ENCODE assay signal across 27 mouse cellular contexts in genomic region chr1:185460096-185460495, GRCm38 (mm10). TPM values are rescaled to one million over a fixed set of nuclear protein-coding genes. Genes with fewer than 3 reads are reported as not detected.
A peak's percentile ranks its signal among the peaks of the same experiment; 100 is the strongest.
DNase-seq lines count a peak whose midpoint lies in the region; ATAC-seq and TF ChIP-seq lines count a peak whose summit lies in the region.
"Had no signal": no experiment of that assay in that cellular context is flagged by ENCODE, and none has a peak within 500 bp of the region (broad histone marks: within the 10 kb centered on the region; RNA-seq: fewer than 3 reads in every experiment).

No protein-coding gene starts in this region.

- 83% methylated on average over 5 of the region's 5 CpGs for WGBS in heart, embryonic 11.5 days (ENCODE audit: insufficient replicate concordance)
- WGBS in liver, embryonic 16.5 days (ENCODE audit: insufficient replicate concordance) = 88% methylated on average over 5 of the region's 5 CpGs

- no peaks in the 10 kb centered on the region for H3K9me3 ChIP-seq in heart, embryonic 11.5 days (replicated peaks; ENCODE audit: control insufficient read depth, low read length)
- no peaks in the 10 kb centered on the region for H3K9me3 ChIP-seq in liver, embryonic 16.5 days (replicated peaks; ENCODE audit: control insufficient read depth, low read length)
- H3K9me3 ChIP-seq: embryonic facial prominence, embryonic 12.5 days; stomach, embryonic 15.5 days had no signal

- no peak overlapping the region for H3K27ac ChIP-seq in heart, embryonic 11.5 days (ENCODE audit: low read depth, low read length)
- peak overlapping the region; percentile 47 for H3K27ac ChIP-seq in liver, embryonic 16.5 days (ENCODE audit: low read length)
- H3K27ac ChIP-seq in layer of hippocampus, adult 2 months = no peak overlapping the region
- H3K27ac ChIP-seq: embryonic facial prominence, embryonic 12.5 days; stomach, embryonic 15.5 days had no signal

- no peak for DNase-seq in heart, postnatal 4 days
- DNase-seq in ES-CJ7 (ENCODE audit: low read depth, low spot score) = peak; percentile 64
- peak; percentile 57 for DNase-seq in ZHBTc4 (ENCODE audit: low read depth, low spot score)
- DNase-seq in layer of hippocampus, adult 2 months (ENCODE audit: low spot score in 2 of 2) = no peak
- no peak for DNase-seq in embryo, embryonic 11 days
- DNase-seq: adrenal gland, postnatal 10 days; cerebellum, adult 11 months; cerebellum, adult 9-10 months; cerebellum, postnatal 36 days; gastrocnemius, postnatal 14 days; heart, postnatal 10 days; kidney, adult 9 months; kidney, postnatal 10 days; lung, postnatal 36 days; right cerebral cortex, postnatal 25 days; thymus, postnatal 14 days had no signal

- H3K4me2 ChIP-seq in heart, embryonic 11.5 days = peak overlapping the region; percentile 40
- H3K4me2 ChIP-seq in liver, embryonic 16.5 days (ENCODE audit: low read depth, low read length) = peak overlapping the region; percentile 62
- H3K4me2 ChIP-seq: embryonic facial prominence, embryonic 12.5 days; midbrain, embryonic 11.5 days; stomach, embryonic 15.5 days had no signal

- TF ChIP-seq CTCF in layer of hippocampus, adult 2 months (conservative IDR thresholded peaks at IDR 0.05) = no peak

- H3K9ac ChIP-seq in heart, embryonic 11.5 days (ENCODE audit: low read depth, low read length) = 0 out of 2 replicates have a peak overlapping the region, but pooled peaks have one; percentile 17
- peak overlapping the region; percentile 22 for H3K9ac ChIP-seq in liver, embryonic 16.5 days (ENCODE audit: low read depth, low read length)
- H3K9ac ChIP-seq: embryonic facial prominence, embryonic 12.5 days; stomach, embryonic 15.5 days had no signal

- H3K27me3 ChIP-seq in heart, embryonic 11.5 days (ENCODE audit: control insufficient read depth, insufficient read depth, low read length) = peaks cover 23% of the 10 kb centered on the region
- H3K27me3 ChIP-seq in liver, embryonic 16.5 days (ENCODE audit: control insufficient read depth, insufficient read depth, low read depth, low read length) = no peaks in the 10 kb centered on the region

- ATAC-seq in heart, embryonic 11.5 days (replicated peaks; ENCODE audit: insufficient number of reproducible peaks, low FRiP score, low TSS enrichment) = no peak
- no peak for ATAC-seq in liver, embryonic 16.5 days (ENCODE audit: low read depth)
- ATAC-seq: hindbrain, embryonic 16.5 days; intestine, postnatal 0 days; midbrain, embryonic 16.5 days had no signal

- H3K36me3 ChIP-seq in heart, embryonic 11.5 days (ENCODE audit: control insufficient read depth, insufficient read depth, low read length) = no peaks in the 10 kb centered on the region
- H3K36me3 ChIP-seq in liver, embryonic 16.5 days (ENCODE audit: control insufficient read depth, insufficient read depth) = peaks cover 57% of the 10 kb centered on the region
- H3K36me3 ChIP-seq: embryonic facial prominence, embryonic 12.5 days; stomach, embryonic 15.5 days had no signal

- peaks cover 4% of the 10 kb centered on the region; the same call in 1 of the 2 replicates for H3K4me1 ChIP-seq in heart, embryonic 11.5 days (ENCODE audit: control insufficient read depth, insufficient read depth, low read length)
- peaks cover 67% of the 10 kb centered on the region for H3K4me1 ChIP-seq in liver, embryonic 16.5 days (ENCODE audit: control insufficient read depth, low read depth, low read length)

- 0 out of 2 replicates have a peak overlapping the region, but pooled peaks have one; percentile 5 for H3K4me3 ChIP-seq in heart, embryonic 11.5 days (ENCODE audit: low read depth, low read length)
- H3K4me3 ChIP-seq in liver, embryonic 16.5 days (ENCODE audit: low read depth, low read length) = peak overlapping the region; percentile 9; the same call in 1 of the 2 replicates
- H3K4me3 ChIP-seq in layer of hippocampus, adult 2 months = no peak overlapping the region
- H3K4me3 ChIP-seq: embryonic facial prominence, embryonic 12.5 days; stomach, embryonic 15.5 days had no signal

RNA-seq across cellular contexts. Expression of gene Slc30a10, which starts 5.4 kb away (rescaled TPM):
- 3.9 and 5.0 TPM in 2 replicates for polyA plus RNA-seq in heart, embryonic 11.5 days (2014; fragmentation: Nextera tagmentation; extraction: Ambion mirVana)
- total RNA-seq in heart, postnatal 4 days (2021) = not detected
- polyA plus RNA-seq in liver, embryonic 16.5 days (2015; fragmentation: Nextera tagmentation; extraction: Ambion mirVana) = 13.0 and 15.6 TPM in 2 replicates
- total RNA-seq in layer of hippocampus, adult 2 months (2021) = 1 to 10 TPM; 8.5 to 9.0 TPM
- total RNA-seq: granulocyte monocyte progenitor cell, adult 5-6 weeks; heart, postnatal 10 days; neutrophil, adult 5-6 weeks had no signal
- polyA plus RNA-seq: lung, embryonic 16.5 days had no signal

Comparison
In these comparisons a context has a peak if more than half of its experiments do, and no peak if none do; other contexts are left out.
1. DNase-seq: peak in ES-CJ7 (single experiment) and ZHBTc4 (single experiment); none in heart, postnatal 4 days (single experiment), layer of hippocampus, adult 2 months (0 of 2) and embryo, embryonic 11 days (single experiment).
2. RNA of gene Slc30a10, which starts 5.4 kb away (total RNA-seq): 8.5 to 9.0 TPM in layer of hippocampus, adult 2 months; not detected in heart, postnatal 4 days; every median in the first group is over 4 times any median in the second.